Mouse (Mus musculus): ENCODE data around the gene Clec2e. TPM values are rescaled to one million over a fixed set of nuclear protein-coding genes. Genes with fewer than 3 reads are reported as not detected.

Gene Clec2e
- polyA plus RNA-seq, 1 experiment from 2014 or later = not detected

DNA sequence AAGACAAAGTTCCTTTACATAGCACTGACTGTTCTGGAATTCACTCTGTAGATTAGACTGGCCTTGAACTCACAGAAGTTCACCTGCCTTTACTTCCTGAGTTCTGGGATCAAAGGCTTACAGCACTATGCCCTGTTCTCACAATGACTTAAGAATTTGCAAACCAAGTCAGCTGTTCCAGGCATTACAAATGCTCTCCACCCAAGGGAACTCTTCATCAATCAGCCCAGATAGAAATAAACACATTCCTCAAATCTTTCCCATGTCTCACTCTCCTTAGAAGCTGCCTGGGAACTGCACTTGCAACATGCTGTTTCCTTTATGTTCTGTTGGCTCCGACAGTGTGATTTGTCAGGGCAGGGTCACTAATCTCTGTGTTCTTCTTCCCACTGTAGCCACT is 13.1 kb upstream of the Clec2e start:
- no peak overlapping the region for H3K9ac ChIP-seq (replicated peaks)
- 65% methylated on average over 1 of the region's 1 CpGs for WGBS (ENCODE audit: insufficient replicate concordance)
- H3K36me3 ChIP-seq (replicated peaks; ENCODE audit: insufficient read depth, low read length) = no peaks in the 10 kb centered on the region
- H3K27me3 ChIP-seq (ENCODE audit: insufficient read depth, low read length) = no peaks in the 10 kb centered on the region
- H3K4me1 ChIP-seq (ENCODE audit: insufficient read depth) = peaks cover 7% of the 10 kb centered on the region
- ATAC-seq (peak; percentile 31), DNase-seq (no peak)
- H3K4me2 ChIP-seq (ENCODE audit: low read depth, low read length) = no peak overlapping the region
- no peak for TF ChIP-seq CTCF (IDR thresholded peaks at IDR 0.05; ENCODE audit: low read depth)
- no peak for TF ChIP-seq EP300 (IDR thresholded peaks at IDR 0.05; ENCODE audit: low read depth)
- H3K9me3 ChIP-seq (ENCODE audit: low read length) = no peaks in the 10 kb centered on the region
- no peak overlapping the region for H3K27ac ChIP-seq (ENCODE audit: low read depth)
- H3K4me3 ChIP-seq (ENCODE audit: low read depth, low read length) = no peak overlapping the region

DNA sequence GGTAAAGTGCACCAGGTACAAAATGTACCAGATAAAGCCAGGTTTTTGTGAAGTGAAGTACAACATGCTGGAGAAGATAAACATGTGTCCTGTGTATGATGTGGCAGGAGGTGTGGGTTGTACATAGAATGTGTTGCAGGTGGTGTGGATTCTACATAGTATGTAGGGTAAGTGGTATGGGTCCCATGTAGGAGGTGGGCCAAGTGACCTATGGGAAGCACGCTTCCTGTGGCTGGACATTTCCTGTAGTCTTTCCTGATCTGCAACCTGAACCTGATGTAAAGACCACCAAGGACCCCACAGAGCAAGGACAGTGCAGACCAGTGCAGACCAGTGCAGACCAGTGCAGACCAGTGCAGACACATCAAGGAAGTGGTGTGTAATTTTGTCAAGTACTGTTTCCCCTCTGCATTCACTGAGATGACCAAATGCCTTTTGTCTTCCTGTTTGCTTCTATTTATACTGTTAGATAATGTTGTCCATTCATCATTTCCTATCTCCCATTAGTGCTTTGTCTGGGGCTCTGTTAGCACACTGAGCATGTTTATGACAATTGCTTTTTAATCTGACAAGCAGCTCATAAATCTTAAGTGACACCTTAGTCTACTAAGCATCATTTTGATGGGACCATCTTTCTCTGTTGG is 12.4 kb upstream of the Clec2e start:
- Histone ChIP-seq H3K4me3 (ENCODE audit: low read depth, low read length) (no peak overlapping the region), H3K4me2 (ENCODE audit: low read depth, low read length) (no peak overlapping the region), H3K4me1 (ENCODE audit: insufficient read depth) (peaks cover 7% of the 10 kb centered on the region), H3K9ac (replicated peaks) (no peak overlapping the region), H3K9me3 (ENCODE audit: low read length) (no peaks in the 10 kb centered on the region), H3K27me3 (ENCODE audit: insufficient read depth, low read length) (no peaks in the 10 kb centered on the region), H3K27ac (ENCODE audit: low read depth) (no peak overlapping the region), H3K36me3 (replicated peaks; ENCODE audit: insufficient read depth, low read length) (no peaks in the 10 kb centered on the region)
- no peak for DNase-seq
- WGBS (ENCODE audit: insufficient replicate concordance) = 76% methylated on average over 1 of the region's 1 CpGs
- ATAC-seq = peak; percentile 69
- TF ChIP-seq CTCF (IDR thresholded peaks at IDR 0.05; ENCODE audit: low read depth) (no peak), EP300 (IDR thresholded peaks at IDR 0.05; ENCODE audit: low read depth) (no peak)

DNA sequence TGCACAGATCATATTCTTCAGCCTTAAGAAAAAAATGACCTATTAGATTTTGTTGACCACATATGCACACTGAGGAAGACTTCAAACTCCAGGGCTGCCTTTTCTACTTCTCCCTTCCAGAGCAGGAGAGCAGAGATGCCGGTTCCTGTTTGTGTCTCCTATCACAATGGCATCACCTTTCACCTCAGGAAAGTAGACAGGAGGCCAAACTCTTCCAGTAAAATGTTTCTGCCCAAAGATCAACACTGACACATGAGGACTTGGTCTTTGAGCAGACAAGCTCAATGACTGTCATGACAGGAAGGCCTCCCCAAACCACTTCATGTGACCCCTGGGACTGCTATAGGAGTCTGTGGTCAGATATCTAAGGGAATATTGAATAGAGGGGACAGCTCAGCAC is 11.8 kb upstream of the Clec2e start:
- Histone ChIP-seq H3K36me3 (replicated peaks; ENCODE audit: insufficient read depth, low read length) (no peaks in the 10 kb centered on the region), H3K9ac (replicated peaks) (no peak overlapping the region), H3K9me3 (ENCODE audit: low read length) (no peaks in the 10 kb centered on the region), H3K4me1 (ENCODE audit: insufficient read depth) (peaks cover 7% of the 10 kb centered on the region), H3K4me3 (ENCODE audit: low read depth, low read length) (no peak overlapping the region), H3K27me3 (ENCODE audit: insufficient read depth, low read length) (no peaks in the 10 kb centered on the region), H3K27ac (ENCODE audit: low read depth) (no peak overlapping the region), H3K4me2 (ENCODE audit: low read depth, low read length) (no peak overlapping the region)
- 40% methylated on average over 1 of the region's 1 CpGs for WGBS (ENCODE audit: insufficient replicate concordance)
- TF ChIP-seq CTCF (IDR thresholded peaks at IDR 0.05; ENCODE audit: low read depth) (no peak), EP300 (IDR thresholded peaks at IDR 0.05; ENCODE audit: low read depth) (no peak)
- ATAC-seq = peak; percentile 35; the same call in 1 of the 2 replicates
- DNase-seq = no peak

DNA sequence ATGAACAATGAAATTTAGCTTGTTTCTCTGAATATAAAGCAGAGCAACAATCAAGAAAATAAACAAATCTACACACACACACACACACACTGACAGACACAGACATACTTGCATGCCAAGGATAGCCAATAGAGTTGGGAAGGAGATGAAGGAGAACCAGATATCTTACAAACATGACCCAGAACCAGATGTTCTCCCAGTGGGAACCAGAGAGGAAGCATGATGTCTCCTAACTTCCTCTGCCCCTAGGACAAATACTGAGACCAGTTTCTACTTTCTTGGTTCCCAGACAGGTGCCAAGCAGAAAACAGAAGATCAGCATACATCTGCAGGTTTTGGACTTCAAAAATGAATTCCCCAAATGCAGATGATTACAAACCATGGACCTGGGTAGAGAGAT is 7.2 kb upstream of the Clec2e start:
- peaks cover 4% of the 10 kb centered on the region for H3K4me1 ChIP-seq (ENCODE audit: insufficient read depth)
- H3K27ac ChIP-seq (ENCODE audit: low read depth) = no peak overlapping the region
- no peak for DNase-seq
- no peak for ATAC-seq
- no peaks in the 10 kb centered on the region for H3K27me3 ChIP-seq (ENCODE audit: insufficient read depth, low read length)
- no peak for TF ChIP-seq EP300 (IDR thresholded peaks at IDR 0.05; ENCODE audit: low read depth)
- TF ChIP-seq CTCF (IDR thresholded peaks at IDR 0.05; ENCODE audit: low read depth) = no peak
- H3K36me3 ChIP-seq (replicated peaks; ENCODE audit: insufficient read depth, low read length) = no peaks in the 10 kb centered on the region
- H3K9ac ChIP-seq (replicated peaks) = no peak overlapping the region
- H3K4me2 ChIP-seq (ENCODE audit: low read depth, low read length) = no peak overlapping the region
- no peak overlapping the region for H3K4me3 ChIP-seq (ENCODE audit: low read depth, low read length)
- no peaks in the 10 kb centered on the region for H3K9me3 ChIP-seq (ENCODE audit: low read length)

DNA sequence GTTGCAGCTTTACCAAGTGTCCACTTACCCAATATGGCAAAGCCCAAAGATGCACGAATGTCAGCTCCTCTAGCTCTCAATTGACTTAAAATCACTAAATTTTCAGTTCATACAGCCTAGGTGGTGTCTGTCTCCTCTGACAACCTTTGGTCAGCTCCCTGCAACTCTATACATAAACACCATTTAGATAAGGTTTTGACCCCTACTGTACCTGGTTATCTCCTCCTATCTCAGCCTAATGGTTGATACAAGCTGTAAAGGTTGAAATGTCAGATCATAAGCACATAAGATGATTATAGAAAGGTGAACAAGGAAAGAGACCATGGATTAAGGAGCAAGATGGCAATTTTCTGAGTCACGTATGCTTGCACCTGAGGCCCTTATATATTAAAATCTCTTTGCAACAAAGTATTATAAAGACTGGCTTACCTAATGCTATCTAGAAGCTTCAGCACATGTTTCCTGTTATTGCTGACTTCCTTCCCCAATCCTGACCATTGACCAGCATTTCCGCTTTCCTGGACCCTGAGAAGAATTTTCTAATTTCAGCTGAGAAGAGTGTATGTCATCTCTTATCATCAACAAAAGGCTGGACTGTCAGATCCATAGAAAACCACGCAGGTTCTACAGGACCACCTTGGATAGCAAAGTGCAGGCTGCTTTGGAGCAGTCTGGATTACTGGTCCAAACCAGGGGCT is 2.3 kb upstream of the Clec2e start:
- Histone ChIP-seq H3K9ac (replicated peaks) (no peak overlapping the region), H3K4me1 (ENCODE audit: insufficient read depth) (no peaks in the 10 kb centered on the region), H3K27me3 (ENCODE audit: insufficient read depth, low read length) (no peaks in the 10 kb centered on the region), H3K36me3 (replicated peaks; ENCODE audit: insufficient read depth, low read length) (no peaks in the 10 kb centered on the region), H3K4me3 (ENCODE audit: low read depth, low read length) (no peak overlapping the region), H3K9me3 (ENCODE audit: low read length) (no peaks in the 10 kb centered on the region), H3K27ac (ENCODE audit: low read depth) (no peak overlapping the region), H3K4me2 (ENCODE audit: low read depth, low read length) (no peak overlapping the region)
- no peak for ATAC-seq
- WGBS (ENCODE audit: insufficient replicate concordance) = 41% methylated on average over 4 of the region's 4 CpGs
- no peak for DNase-seq
- TF ChIP-seq EP300 (IDR thresholded peaks at IDR 0.05; ENCODE audit: low read depth) = no peak; the same call in 1 of the 2 replicates
- no peak for TF ChIP-seq CTCF (IDR thresholded peaks at IDR 0.05; ENCODE audit: low read depth)

DNA sequence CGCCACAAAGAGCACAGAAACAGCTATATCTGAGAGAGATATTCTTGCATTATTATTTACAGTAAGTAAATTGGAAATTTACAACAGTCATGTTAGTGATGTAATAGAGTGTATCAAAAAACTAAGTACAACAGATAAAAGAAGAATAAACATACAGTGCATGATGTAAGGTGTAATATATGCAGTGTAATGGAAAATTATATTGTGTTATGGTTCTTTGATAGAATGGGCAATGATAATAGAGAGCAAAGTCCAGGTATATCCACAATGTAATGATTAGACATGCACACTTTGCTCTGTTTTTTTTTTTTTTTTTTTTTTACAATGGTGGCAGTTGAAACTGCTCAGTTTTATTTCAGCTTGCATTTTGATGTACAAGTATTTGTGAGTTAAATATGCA is 891 bp upstream of the Clec2e start:
- ATAC-seq (no peak), DNase-seq (no peak)
- H3K36me3 ChIP-seq (replicated peaks; ENCODE audit: insufficient read depth, low read length) = no peaks in the 10 kb centered on the region
- no peak overlapping the region for H3K9ac ChIP-seq (replicated peaks)
- no peak overlapping the region for H3K27ac ChIP-seq (ENCODE audit: low read depth)
- no peaks in the 10 kb centered on the region for H3K27me3 ChIP-seq (ENCODE audit: insufficient read depth, low read length)
- no peak overlapping the region for H3K4me3 ChIP-seq (ENCODE audit: low read depth, low read length)
- no peaks in the 10 kb centered on the region for H3K4me1 ChIP-seq (ENCODE audit: insufficient read depth)
- TF ChIP-seq EP300 (IDR thresholded peaks at IDR 0.05; ENCODE audit: low read depth) (no peak), CTCF (IDR thresholded peaks at IDR 0.05; ENCODE audit: low read depth) (no peak)
- no peaks in the 10 kb centered on the region for H3K9me3 ChIP-seq (ENCODE audit: low read length)
- H3K4me2 ChIP-seq (ENCODE audit: low read depth, low read length) = no peak overlapping the region
- 87% methylated on average over 1 of the region's 1 CpGs for WGBS (ENCODE audit: insufficient replicate concordance)
